Mouse (Mus musculus) left cerebral cortex, postnatal 4 days (tissue): ENCODE measurements around the gene Acadm. TPM values are rescaled to one million over a fixed set of nuclear protein-coding genes. Genes with fewer than 3 reads are reported as not detected.

Experiments used
- DNase-seq: peaks from one replicate; pipeline ENCODE4 v3.0.0-alpha.2; 2022
- intact Hi-C: fragments of 180-260 bp; cut with DNase I; formaldehyde crosslinking; loops from one replicate; pipeline ENCODE4 v1.15.1; 2025
- total RNA-seq, 2 experiments: library from RNA; stranded (reverse); gene quantifications; 2 replicates each; pipeline ENCODE4 v1.2.3; 2021

Acadm gene
- 10 to 100 TPM; 29.5 to 33.9 TPM for total RNA-seq

DNA sequence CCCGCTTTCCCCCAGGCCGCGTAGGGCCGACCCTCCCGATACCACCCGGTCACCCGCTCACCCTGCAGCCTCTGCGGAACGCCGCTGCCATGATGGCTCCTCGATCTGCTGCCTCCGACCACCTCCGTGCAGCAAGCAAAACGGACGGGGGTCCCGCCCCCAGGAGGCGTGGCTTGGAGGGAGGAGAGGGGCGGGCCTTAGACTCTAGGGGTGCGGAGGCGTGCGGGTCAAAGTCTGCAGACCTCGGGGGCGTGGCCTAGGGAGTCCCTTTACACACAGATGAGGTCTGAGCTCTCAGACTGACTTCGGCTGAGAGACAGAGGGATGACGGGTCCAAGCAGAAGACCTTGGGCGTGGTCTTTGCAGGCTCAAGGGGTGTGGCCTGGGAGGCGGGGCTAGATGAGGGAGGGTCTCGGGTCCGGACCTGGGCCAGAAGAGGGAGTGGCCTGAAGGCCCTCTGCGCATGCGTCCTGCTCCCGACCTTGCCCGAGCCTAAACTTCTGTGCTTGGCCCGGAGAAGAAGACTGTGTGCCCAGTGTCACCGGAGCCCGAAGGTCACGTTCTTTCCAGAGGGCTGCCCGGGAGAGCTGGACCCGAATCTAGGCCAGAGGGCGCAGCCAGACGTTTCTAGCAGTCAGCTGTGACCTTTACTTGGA, at the start of gene Acadm:
Acadm (minus strand) TSS at position 298 of the 656 bp plus-strand sequence.
- intact Hi-C loops, result no loop called here
- DNase-seq, result peak; percentile 98

DNA sequence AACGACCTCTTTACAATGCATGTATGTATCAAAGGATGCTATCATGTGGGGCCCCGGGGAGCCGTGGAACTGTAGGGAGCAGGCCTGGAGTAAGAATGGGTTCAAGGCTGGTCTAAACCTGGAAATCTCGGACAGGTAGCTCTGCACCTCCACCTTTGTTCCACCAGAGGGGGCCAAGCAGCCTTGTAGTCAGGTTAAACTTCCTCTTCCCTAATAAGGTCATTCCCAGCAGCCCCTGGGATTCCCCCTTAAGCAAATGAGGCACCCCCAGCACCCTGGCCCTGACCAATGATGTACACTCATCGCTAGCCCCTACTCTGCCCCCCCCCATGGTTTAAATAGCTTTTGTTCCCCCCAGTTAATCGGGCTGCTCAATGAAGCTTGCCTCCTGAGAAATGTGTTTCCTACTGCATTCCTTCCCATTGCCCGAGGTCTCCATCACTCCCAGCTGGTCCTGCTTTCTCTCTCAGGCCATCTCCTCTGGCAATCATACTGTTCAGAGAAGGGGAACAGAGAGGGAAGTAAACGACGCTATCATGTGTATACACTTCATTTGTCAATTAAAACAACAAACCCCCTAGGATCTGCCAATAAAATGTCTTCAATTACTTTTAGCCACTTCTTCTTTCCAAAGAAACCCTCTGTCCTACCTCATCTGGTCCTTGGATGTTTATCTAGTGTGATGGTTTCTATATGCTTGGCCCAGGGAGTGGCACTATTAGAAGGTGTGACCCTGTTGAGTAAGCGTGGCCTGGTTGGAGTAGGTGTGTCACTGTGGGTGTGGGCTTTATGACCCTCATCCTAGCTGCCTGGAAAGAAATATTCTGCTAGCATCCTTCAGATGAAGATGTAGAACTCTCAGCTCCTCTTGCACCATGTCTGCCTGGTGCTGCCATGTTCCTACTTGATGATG, 40.3 kb upstream of the Acadm start:
- intact Hi-C loops, result no loop called here
- peak; percentile 44 for DNase-seq

DNA sequence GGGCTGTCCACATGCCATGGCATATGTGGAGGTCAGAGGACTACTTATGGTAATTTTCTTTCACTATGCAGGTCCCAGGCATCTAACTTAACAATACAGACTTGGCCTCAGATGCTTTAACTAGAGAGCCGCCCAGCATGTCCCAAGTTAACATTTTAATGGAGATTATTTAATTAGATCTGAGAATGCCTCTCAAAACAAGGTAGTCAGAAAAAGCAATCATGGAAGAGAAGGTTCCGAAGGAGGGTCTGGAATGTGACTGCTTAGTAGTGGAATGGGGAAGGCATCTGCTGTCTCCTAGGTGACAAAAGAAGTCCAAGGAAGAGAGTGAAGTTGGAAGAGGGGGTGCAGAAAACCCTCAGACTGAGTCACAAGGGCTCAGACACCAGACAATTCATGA, 36.2 kb upstream of the Acadm start:
- DNase-seq, result no peak
- intact Hi-C loops, result no loop called here

DNA sequence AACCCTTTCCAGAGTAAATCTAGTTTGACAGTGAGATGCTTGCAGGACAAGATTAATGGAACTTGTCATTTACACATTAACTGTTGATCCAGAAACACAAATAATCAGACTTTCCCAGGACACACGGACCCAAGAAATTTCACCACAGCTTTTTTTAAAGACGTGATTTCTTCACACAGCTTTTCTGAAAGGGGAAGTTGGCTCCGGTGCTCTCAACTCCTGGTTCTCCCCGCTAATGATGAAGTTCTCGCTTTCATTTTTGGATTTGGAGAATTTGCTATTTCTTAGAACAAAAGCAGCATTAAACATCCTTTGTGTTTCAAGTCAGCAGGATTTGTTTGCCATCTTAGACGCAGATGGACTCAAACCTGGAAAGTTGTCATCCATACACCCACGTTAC, 31.4 kb upstream of the Acadm start:
- no peak for DNase-seq
- intact Hi-C loops, result loop anchor here (10.0 kb wide), 1 partner anchor 599 kb away; no protein-coding TSS in a partner anchor

DNA sequence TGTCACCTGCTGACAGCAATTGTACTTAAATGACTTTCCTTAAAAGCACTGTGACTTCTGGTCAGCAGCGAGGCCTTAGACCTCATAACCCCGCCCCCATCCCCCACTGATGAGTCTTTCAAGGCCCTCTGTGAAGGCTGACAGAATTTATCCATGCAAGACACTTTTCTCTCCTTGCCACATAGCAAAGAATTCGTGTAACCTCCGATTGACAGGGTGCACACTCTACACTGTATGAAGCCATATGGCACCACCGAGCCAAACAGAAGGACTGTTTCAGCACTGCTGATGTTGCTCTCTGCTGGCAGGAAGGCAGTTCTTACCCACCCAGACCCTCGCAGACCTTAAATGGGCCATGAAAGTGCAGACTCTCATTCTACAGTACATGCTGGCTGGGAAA, 30.6 kb upstream of the Acadm start:
- peak; percentile 29 for DNase-seq
- intact Hi-C loops, result loop anchor here (10.0 kb wide), 1 partner anchor 600 kb away; no protein-coding TSS in a partner anchor

DNA sequence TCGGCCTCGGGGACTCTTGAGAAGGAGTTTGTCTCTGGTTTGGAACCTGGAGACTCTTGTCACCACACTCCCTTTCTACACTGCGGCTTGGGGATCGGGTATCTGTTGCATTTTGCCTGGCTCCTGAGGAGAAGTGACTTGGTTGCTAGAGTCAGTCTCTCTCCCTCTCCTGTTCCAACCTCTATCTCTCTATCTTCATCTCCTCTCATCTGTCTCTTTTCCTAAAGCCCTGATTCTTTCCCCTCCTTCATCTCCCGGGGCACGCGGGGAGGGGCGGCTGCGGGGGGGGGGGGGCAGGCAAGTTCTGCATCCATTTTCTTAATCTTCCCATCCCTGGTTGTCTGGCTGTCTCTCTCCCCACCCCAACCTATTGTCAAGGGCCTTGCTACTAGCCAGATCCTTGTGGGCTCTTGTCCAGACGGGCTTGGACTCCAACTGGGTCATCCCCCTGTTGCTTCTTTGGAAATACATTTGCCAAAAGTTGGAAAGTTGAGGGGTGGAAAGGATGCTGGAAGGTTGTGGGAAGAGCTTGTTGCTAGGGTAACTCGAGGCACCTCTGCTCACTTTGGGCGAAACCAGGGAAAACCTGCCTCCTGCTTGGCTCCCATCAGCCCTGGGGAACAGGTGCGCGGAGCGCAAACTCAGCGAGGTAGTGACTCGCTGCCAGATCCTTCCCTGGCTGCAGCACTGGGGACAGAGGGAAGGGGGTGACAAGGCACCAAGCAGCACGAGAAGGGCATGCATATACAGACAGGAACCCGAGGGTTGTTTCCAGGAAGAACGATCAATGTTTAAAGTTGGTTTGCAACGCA, 29.7 kb upstream of the Acadm start:
- intact Hi-C loops, result loop anchor here (10.0 kb wide), 1 partner anchor 601 kb away; no protein-coding TSS in a partner anchor
- peak; percentile 54 for DNase-seq

DNA sequence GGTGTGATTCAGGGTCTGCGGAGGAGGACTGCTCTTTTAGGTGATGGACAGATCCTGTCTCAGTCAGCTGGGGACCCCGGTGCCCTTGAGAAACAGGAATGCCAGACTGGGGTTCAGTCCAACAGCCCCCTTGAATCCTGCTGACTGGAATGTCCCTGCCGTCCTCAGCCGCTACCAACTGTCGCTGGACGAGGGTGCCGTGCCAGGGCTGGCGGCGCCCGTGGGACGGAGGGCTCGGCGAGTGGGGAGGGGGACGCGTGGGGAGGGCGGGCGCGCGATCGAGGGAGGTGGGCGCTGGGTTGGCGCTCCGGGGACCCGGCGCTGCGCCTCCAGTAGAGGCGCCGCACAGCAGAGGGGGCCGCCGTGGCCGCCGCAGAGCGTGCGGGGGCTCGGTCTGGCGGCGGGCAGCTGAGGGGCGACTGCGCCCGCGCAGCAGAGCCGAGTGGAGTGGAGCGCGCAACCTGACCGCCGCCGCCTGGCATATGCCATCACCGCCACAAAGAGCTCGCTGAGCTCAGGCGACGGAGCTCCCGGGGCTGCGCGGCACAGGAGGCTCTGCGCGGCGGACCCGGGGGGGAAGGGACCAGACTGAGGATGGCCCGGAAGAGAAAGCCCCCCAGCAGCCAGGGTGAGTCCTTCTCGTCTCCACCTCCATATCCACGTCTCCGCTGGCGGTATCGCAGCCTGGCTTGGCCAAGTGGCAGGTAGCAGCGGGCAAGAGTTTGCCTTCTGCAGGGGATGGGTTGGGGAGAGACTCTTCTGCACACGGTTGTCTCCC, 28.9 kb upstream of the Acadm start, which contains the start of gene Slc44a5:
Slc44a5 (plus strand) TSS at position 266 of the 778 bp plus-strand sequence.
- peak; percentile 52 for DNase-seq
- intact Hi-C loops, result loop anchor here (10.0 kb wide), 1 partner anchor 601 kb away; no protein-coding TSS in a partner anchor

DNA sequence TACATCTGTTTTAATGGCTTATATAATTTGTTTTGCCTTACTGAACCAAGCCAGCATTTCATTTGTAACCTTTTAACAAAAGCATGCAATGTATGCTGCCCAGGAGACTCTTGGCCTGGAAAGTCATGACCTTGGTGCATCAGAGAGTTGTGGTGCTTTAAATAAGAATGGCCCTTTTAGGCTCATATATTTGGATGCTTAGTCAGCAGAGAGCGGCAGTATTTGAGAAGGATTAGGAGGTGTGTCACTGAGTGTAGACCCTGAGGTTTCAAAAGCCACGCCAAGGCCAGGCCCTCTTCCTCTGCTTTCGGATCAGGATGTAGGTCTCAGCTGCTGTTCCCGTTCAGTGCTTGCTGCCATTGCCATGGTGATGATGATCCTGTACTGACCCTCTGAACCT, 25.0 kb upstream of the Acadm start:
- no peak for DNase-seq
- intact Hi-C loops, result no loop called here

DNA sequence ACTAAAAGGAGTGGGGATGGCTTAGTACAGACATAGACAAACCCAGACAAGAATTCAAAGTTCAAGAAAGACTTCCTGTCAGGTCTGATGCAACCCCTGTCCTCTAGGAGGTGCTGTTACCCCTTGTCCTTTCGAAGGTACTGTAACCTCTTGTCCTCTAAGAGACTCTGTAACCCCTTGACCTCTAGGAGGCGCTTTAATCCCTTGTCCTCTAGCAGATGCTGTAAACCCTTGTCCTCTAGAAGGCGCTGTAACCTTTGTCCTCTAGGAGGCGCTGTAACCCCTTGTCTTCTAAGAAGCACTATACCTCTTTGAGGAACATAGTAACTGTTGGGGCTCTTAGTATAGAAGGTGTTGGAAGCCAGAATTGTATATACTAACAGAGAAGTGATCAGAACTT, 24.1 kb upstream of the Acadm start:
- peak; percentile 73 for DNase-seq
- intact Hi-C loops, result no loop called here

DNA sequence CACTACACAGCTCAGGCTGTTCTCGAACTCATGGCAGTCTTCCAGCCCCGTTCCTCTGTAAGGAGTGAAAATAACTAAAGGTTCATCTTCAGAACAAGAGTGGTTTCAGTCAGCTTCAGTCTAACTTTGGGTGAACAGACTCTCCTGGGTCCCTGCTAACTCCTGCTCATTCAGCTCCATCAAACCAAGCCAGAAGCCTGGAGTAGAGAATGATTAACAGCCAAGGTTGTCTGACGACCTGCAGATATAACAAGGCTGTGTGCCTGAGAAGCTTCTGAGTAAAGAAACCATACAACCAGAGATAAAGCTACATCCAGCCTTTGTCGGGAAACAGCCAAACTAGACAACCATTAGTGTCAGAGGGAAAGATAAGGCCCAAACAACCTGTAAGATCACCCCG, 23.0 kb upstream of the Acadm start:
- intact Hi-C loops, result no loop called here
- DNase-seq, result no peak

DNA sequence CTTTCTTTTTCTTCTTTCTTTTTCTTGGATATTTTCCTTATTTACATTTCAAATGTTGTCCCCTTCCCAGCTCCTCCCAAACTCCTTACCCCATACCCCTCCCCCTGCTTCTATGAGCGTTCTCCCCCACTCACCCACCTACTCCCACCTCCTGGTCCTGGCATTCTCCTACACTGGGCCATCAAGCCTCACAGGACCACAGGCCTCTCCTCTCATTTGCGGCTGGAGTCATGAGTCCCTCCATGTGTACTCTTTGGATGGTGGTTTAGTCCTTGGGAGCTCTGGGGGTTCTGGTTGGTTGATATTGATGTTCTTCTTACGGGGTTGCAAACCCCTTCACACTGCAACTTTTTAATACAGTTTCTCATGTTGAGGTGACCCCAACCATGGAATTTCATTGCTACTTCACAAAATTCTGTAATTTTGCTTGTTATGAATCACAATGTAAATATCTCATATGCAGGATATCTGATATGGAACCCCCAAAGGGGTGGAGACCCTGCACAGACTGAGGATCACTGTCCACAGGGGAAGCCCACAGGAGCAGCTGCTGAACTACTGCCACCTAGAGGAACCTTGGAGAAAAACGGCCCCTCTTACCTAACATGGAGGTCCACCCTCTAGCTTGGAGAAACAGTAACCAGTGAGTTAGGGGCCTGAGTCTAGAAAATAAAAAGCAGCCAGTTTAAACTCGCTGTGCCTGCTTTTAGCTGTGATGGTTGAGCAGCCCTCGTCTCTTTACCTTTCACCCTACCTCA, 17.4 kb upstream of the Acadm start:
- intact Hi-C loops, result no loop called here
- no peak for DNase-seq

DNA sequence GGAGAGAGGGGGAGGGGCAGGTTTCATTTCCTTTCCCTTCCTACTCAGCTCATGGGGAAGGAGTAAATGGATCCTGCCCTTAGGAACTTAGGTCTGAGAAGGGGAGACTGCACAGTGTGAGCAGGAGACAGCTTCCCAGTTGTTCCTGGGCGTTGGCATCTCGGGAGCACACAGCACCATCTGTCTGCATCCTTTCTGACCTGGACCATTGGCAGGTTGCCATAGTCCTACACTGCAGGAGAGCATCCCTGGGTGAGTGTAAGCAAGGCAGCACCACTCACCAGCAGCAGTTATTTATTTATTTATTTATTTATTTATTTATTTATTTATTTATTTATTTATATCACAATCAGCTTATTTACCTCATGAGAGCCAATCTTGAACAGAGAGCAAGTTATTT, 16.5 kb upstream of the Acadm start:
- DNase-seq, result peak; percentile 49

DNA sequence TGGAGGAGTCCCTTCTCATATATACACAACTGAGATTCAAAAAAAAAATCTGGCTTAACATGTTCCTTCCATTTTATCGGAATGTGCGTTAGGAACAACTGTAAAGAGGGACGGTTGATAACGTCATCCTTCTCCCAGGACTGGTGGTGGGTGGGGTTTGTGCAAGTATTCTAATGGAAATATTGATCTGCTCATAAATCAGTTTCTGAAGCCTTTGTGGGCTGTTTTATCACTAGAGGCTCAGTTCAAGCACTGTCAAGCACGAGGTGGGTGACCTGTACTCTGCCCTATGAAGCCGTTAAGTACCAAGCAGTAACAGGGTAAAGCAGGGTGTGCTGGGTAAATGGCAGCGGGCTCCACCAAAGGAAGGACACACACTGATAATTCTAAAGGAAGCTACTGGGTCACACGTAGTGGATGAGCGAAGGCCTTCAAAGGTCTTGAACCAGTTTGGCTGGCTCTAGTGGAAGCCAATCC, 15.3 kb upstream of the Acadm start:
- DNase-seq, result no peak
- intact Hi-C loops, result loop anchor here (2.0 kb wide), 1 partner anchor 267 kb away; no protein-coding TSS in a partner anchor

More for the DNA sequence above, 16.5 kb upstream of the Acadm start:
- intact Hi-C loops, result no loop called here

DNA sequence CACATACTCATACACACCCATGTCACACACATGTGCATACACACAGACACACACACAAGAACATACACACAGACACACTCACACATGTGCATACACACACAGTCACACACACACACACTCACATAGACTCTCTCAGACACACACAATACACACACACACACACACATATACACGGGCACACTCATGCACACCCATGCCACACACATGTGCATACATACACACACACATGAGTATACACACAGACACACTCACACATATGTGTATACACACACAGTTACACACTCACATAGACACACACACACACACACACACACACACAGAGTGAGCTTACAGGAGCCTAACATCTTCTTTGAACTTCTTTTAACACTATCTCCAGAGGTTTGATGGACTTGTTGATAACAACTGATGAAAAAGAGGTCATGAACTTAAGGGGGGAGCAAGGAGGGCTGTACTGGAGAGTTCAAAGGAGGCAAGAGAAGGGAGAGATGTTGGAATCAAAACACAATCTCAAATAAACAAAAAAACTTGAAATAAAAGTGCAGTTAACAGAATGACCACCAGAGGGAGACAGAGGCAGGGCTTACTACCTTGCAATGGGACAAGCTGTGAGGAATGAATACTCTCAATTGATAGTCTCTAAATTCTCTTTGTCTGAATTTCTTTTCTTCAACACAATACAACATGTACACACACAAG, 14.8 kb upstream of the Acadm start:
- intact Hi-C loops, result loop anchor here (2.0 kb wide), 1 partner anchor 268 kb away; no protein-coding TSS in a partner anchor
- no peak for DNase-seq

DNA sequence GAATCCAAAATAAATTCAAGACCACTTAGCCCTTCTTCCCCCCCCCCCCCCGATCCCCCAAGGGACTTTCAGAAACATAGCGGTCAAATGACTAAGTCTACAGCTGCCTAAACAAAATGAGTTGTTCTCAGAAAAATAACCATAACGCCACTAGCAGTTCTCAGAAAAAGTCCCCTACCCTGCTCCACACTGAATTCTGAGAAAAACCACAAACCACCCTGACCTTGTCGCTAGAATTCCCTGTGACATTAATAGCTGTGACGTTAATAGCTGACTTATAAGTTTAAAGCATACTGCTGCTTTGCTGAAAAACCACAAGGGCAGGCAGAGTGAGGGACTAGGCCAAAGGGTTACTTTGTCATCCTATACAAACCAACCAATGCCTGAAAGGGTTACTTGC, 13.5 kb upstream of the Acadm start:
- intact Hi-C loops, result loop anchor here (2.0 kb wide), 1 partner anchor 269 kb away; no protein-coding TSS in a partner anchor
- no peak for DNase-seq

DNA sequence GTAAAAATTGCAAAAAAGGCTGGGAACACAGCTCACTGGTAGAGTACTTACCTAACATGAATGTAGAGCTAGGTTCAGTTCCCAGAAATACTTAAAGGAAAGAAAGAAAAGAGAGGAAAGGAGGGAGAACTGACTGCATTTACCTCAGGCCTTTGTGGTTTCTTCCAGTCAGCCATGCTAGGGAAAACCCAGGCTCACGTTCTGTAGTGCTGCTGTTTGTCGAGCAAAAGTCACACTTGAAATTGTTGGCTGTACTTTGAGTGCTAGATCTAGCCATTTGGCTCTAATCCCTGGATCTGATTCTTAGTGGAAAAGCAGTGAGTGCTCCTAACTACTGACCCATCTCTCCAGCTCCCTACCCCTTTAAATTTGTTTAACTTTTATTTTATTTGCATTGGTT, 3.7 kb upstream of the Acadm start:
- intact Hi-C loops, result no loop called here
- no peak for DNase-seq

DNA sequence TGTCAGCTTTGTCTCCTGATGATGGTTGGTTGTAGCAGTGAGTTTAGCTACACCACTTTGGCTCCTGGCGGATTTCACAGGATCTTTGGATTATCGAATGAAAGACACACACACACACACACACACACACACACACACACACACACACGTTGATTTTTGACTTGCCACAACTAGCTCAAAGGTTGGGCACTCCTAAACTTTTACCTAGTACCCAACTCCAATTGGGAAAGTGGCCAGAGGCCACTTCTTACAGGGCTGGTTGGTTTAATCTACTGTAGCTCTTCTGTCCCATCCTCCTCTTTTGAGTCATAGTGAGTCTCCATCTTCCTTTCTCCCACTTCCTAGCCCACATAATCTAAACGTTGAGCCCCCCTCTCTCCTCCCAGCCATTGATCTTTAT, 2.8 kb upstream of the Acadm start:
- intact Hi-C loops, result no loop called here
- no peak for DNase-seq

DNA sequence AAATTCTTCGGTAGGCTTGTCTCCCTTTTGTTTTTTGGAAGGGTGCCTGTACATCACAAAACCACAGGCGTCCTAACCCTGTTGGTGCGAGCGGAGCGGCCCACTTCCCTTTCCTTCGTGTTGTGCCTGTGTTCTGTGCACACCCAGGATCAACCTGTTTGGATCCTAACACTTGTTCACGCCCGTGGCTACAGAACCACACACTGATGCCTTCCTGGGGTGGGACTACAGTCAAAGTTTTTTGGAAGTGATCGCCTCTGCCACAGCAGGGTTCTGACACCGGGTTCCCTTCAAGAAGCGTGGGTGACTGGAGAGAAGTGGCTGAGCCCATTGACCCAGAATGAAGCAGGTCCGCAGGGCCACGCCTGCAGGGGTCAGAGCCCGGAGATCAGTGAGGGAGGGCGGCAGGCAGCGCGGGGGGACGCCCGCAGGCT, 514 bp downstream of the Acadm start:
- intact Hi-C loops, result no loop called here
- DNase-seq, result no peak
